Mouse (Mus musculus) ES-CJ7 (cell line): ENCODE data around the gene Iqsec1.

ENCODE experiments used
- DNase-seq: peaks from one replicate; pipeline ENCODE4 v3.0.0; 2011; ENCODE audit warnings: low read depth, low spot score

Gene Iqsec1

DNA sequence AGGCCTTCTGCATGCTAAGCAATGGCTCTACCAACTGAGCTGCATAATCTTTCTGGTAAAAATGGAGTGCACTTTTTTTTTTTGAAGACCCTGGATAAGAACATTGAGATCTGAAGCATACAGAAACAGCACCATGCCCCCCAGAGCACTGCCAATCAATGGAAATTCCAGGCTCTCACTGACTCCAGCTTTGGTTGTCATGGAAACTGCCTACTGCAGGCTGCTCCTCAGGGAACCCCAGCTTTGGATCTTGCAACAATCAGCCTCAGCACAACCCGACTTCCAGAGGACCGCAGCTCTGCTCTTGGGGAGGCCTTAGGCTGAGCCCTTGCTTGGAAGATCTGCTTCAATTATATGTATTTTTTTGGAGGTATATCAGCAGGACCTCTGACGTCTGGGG is 201.9 kb downstream of the Iqsec1 start:
- DNase-seq = no peak

DNA sequence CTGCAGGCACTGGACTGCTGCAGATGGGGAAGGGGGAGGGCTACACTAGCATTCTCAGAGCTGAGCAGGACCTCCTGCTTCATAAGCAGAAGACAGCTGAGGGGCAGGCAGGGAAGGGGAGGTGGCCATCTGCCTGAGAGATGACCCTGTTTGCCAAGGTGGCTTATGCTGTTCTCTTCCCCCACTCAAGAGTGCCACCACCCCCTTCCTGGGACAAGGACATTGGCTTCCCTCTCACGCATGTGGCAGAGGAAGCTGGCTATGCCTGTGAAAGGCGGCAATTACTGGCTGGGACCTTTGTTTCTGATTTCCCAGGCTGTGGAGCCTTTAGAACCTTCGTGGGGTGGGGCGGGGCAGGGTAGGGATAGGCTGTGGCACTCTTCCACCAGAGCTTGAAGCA is 204.5 kb downstream of the Iqsec1 start:
- no peak for DNase-seq

DNA sequence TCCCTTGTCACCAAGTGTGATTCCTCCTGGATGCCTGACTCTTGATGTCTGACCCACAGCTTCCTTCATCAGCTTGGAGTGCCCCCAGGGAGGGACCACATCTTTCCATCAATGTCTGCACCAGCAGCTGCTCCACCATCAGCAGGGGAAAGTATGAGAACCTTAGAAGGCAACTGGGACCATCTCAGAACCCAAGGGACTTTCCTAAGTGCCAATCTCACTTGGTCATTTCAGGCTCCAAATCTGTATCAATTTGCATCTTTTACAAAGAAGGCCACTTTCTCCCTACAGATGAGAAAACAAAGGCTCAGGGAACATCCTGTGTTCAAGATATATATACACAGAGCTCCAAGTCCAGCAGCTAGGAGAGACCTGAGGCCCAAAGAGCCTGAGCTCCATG is 205.3 kb downstream of the Iqsec1 start:
- no peak for DNase-seq

DNA sequence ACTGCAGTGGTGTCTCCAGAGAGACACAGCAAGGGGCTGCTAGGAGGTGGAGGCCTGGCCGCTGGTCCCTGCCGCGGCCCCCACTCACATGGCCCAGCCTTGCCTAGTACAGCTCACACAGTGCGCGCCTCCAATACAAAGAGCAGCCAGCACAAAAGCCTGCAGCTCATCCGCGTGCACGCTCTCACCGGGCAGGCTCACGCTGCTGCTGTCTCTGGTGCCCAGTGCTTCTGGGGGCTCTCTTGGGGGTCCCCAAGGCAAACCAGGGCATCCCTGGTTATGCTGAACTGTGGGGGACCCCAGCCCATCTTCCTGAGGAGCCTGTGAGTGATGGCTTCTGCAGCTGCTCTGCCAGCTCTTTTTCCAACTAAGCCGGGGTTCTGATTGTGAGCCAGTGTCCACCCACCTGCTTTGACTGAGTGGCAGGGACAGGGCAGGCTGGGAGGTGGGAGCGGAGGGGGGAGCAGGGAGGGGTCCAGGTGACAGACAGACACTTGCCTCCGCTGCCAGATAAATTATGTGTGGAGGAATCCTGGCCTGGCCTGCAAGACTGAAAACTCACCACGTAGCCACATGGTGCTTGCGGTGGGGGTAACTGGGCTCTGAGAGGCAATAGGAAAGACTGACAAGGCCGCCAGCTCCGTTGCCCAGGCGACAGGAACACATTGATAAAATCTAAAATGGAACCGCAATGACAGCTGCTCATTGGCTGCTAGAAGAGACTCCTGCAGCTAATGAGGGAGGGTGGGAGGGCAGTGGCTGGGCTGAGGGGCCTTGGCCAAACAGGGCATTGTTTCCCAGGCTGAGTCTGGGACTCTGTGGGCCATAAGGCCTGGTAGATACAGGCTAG is 206.3 kb downstream of the Iqsec1 start:
- DNase-seq = no peak

DNA sequence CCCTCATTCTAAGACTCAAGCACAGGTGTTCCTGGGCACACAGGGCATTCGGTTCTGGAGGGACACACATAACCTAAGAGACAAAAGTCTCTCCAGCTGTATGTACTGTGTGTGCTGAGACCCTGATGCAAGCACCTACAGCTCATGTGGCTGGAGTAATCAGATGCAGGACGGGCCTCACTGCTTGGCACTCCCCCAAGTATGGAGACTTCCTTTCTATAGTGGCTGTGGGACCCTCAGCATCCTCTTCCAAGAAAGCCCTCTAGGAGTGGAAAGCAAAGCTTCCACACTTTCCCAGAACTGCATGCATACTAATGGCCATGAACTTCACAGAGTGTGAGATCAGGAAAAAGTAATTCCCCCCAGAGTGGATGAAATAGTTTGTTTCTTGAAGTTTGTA is 208.0 kb downstream of the Iqsec1 start:
- DNase-seq = no peak

DNA sequence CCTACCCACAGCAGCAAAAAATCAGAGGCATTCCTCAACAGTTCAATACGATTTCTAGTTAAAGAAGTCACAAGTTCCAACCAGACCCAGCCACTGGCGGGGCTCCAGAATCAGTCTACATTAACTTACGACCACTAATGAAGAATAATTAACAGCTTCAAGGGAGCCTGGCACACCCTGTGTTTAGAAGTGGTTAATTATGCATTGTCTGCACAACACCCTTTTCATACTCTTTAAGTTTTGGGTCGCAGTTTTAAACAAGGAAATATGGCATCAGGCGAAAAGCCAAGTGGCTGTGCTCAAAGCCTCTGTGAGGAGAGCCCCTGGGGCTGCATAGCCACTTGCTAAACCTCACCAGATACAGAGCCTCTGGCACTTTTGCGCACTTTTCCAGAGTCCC is 209.6 kb downstream of the Iqsec1 start:
- no peak for DNase-seq

DNA sequence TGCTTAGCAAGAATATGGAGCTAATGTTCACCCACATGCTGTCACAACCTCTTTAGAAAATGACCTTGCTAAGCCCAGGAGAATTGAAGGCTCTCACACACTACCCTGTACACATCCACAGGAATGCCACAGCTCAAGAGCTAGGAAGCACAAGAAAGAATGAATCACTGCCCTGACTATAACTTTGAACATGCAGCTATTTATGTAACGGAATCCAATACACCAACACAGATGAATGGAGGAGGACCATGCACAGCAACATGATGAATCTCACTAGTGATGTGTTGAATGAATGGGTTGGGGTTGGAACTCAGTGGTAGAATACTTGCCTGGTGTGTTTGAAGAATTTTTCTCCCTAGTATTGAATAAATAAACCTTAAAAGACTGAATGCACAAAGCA is 211.2 kb downstream of the Iqsec1 start:
- DNase-seq = no peak

DNA sequence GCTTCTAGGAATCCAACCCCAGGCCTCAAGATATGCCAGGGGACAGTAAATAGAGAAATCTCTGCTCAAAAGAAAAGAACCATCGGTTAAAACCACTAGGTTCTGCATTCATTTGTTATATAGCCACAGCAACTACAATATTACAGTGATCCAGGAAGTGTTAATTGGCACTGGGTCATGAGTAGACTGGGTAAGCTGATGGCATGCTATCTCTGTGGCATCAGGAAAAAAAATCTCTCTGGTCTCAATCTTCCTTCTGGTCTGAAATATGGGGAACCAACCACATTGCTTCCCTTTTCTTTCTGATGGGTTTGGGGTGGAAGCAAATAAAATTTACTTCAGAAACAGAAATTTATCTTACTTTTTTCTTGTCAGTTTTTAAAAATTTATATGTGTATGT is 212.9 kb downstream of the Iqsec1 start:
- DNase-seq = no peak

DNA sequence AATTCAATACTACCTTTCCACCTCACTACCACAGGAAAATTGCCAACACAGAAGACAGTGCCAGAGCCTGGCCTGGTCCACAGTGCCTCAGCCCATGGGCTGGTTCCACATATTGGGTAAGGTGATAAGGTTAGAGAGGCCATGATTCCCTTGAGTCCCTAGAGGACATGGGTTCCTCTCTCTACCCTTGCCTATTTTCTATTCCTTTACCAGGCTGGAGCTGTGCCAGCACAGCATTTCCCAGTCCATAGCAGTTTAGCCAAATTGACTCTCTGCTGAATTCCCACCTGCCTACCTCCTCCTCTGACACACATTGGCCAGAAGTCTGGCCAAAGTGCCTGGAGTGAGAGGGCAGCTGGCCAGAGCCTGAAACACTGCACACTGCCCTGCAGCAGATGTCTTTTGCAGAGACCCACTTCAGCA is 214.7 kb downstream of the Iqsec1 start:
- DNase-seq = no peak

DNA sequence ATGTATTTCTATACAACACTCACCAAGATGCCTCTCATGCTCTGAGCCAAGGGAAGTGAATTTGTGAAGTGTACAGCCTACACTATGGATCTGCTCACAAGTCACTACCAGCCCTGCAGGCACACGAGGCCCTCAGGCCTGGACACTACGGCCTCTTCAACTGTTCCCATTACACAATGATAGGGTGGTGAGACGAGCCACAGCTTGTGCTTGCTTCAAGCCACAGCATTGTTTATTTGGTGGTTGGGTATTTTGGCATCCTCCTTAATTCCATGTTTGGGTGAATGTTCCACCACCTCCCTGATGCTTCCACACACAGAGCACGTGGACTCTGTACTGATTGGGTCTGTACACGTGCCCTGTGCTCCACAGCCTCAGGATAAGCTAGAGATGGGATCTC is 216.4 kb downstream of the Iqsec1 start:
- no peak for DNase-seq

DNA sequence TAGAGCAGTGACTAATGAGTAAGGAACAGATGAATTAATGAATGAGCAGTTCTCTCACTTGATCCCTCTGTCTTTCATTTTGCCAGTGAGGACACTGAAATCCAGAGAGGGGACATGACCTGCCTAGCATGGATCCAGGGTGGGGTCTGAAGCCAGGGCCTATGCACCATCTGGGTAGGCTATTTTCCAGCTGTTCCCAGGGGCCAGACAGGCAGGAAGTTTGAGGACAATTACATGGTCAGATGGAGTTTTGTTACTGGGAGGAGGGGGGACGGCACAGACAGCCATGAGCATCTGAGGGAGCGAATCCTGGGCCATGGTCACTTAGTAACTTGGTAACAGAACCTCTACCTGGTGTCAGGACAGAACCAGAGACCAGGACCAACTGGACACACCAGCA is 220.0 kb downstream of the Iqsec1 start:
- DNase-seq = no peak

DNA sequence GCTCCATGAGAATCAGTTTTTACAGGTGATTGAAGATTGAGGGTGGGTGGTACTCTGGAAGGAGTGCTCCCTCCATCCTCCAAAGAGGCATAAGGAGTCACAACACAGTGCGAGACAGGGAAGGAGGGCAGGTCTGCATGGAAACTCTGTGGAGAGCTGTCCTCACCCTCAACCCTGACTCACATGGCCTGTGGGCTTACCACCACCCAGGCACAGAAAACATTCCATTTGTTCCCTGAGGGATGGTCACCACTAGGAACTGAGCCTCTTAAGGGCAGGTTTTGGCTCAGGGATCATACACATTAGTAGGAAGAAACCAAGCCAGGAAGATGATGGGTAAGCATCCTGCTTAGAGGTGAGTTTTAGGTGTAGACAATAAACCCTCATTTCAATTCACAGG is 220.6 kb downstream of the Iqsec1 start:
- DNase-seq = no peak

DNA sequence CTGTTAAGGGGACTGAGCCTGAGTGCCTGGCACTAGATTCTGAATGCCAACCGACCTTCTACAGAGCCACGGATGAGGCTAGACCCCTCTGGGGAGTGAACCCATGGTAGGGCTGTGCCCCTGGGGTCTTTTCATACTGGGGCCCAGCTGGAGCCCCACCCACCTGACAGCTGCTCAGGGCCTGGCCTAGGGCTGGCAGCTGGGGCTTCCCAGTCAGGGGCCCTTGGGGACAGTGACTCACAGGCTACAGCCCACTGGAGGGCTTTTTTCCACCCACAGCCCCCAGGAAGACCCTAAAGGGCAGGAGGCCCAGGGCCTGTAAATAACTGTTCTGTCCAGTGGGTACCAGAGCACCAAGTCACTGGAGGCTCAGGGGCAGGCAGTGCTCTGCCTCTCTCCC is 223.7 kb downstream of the Iqsec1 start:
- no peak for DNase-seq

DNA sequence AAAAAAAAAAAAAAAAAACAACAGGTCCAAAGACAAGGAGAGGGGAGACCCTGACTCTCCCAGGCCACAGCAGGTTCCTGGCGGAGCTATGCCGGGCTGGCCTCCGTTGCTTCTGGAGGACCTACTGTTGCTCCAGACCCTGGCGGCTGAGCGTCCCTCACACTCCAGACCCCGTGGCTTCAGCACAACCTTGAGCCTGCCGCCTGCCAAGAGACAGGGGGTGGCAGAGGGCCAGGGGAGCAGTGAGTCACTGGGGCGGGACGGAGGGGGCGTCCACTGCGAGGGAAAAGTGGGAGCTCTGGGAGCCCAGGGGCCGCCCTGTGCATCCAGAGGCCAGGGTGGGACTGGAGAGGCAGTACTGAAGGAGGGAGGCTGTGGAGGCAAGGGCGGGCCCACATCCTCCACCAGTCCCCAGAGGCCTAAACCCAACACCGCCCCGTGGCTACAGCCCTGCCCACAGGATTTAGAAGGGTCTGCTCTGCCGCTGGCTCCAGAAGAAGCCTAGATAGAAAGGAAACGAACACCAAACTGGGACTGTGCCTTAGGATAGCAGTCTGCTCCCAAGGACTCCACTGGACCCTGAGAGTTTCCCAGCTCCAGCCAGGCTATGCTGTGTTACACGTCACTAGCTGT is 224.4 kb downstream of the Iqsec1 start:
- peak; percentile 16 for DNase-seq

DNA sequence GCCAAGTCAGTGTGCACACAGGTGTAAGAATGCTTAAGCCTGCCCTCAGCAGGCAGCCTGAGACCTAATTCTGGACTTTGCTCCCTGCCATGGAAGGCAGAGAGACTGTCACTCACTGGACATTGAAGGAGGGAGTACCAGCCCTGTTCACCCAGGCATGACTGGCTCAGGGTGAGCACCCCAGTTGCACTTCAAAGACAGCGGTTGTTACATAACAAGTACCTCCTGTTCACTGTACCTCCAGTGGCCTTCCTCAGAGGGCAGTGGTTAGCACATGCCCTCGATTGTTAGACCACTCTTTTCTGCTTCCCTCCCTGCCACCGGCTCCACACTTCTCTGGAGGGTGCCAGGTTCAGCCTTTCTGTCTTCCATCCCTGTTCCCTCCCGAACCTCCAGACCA is 225.2 kb downstream of the Iqsec1 start:
- no peak for DNase-seq

DNA sequence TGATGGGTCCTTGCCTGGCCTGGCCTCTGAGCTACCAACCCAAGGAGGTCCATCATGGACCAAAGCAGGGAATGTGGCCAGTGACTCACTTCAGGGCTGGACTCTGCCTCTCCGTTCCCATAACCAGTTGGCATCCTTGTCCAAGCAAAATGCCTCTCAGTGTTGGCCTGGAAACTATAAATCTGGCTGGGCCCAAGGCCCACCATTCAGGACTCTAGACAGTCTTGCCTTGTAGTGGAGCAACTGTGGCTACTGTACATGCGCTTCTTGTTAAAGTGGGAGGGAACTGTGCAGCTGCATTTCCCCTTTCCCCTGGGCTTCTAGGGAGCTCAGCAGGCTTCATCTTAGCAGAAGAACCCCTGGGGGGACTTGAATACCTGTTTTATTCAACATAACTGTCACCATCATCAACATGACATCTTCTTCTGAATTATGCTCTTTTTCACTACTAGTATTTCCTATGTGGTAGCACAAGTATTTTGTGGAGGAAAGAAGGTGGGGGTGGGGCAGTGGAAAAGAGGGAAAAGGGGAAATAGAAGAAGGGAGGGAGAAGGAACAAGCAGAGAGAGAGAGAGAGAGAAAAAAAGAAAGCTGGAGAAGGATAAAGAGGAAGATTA is 226.3 kb downstream of the Iqsec1 start:
- DNase-seq = no peak

DNA sequence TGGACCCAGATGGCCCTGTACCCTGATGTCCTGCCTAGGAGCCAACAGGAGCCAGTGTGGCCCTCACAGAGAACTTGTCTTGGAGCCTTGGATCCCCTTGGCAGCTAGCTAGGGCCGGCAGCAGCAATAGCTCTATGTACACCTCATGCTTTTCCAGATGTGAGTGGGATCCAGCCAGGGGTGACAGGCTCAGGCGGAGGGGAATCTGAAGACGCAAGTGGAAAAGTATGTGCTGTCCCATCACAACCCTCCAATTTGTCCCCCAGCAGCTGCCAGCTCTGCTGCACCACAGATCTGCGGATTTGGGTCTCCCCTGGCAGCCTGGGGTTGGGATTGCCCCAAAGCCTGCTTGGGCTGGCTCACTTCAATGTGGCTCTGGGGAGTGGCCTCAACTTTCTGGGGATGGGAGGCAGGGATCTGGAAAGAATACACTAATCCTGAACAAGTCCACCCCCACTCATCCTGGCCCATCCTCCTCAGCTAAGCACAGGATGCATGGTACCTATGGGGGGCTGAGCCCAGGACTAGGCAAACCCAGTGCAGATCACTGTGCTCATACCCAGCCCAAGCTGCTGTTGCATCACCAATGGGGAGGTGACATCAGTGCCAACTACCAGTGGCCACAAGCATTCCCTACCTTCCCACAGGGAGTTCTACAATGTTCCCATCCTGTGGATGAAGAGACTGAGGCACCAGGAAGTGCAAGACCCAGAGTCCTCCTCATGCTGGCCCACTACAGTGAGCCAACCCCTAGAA is 227.0 kb downstream of the Iqsec1 start:
- no peak for DNase-seq

DNA sequence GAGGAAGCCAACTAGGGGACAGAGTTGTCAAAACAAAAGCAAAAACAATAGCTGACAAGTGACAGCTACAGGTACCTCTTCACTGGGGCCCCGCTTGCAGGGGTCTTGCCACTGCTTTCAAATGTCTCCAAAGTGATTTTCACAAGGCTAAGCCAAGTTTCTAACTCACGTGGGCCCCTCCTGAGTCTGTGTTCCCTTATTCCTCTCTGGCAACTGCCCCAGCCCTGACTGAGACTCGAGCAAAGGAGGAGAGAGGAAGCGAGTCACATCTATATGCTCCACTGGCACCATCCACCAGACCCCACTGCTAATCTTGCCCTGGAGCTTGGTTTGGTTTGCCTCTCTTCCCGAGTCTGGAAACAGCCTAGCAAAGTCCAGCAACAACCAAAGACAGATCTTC is 227.6 kb downstream of the Iqsec1 start:
- DNase-seq = no peak

DNA sequence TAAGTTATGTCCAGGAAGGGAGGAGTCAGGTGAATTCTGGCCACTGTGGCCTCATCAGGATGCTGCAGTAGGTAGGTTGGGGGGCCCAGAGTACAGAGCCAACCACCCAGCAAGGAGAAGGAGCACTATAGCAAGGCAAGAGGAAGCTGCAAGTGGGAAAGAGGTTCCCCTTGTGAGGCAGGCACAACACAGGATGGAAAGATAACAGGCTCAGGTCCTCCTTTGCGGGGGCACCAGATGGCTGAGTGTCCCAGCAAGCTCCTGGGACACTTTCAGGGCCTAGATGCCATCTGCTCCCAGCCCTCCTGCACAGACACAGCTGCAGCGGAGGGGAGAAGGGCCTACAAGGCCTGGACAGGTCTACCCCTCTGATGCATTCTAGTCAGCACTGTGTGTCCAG is 228.7 kb downstream of the Iqsec1 start:
- no peak for DNase-seq

DNA sequence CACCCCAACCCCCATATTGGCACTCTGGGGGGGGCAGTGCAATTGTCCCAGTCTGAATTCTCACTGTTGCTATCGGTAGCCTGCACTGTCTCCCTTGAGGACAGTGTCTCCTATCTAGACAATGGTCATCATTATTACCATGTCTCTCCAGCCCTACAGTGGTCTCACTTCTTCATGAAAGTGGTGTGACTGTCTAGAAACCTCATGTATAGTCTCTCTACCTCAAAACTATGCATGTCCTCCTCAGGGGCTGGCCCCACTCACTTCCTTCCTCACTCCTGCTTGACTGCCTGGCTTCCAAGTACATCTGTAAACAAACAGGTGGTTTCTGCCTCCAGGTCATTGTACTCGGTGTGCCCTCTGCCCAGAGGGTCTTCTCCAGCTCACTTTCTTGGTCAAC is 230.3 kb downstream of the Iqsec1 start:
- no peak for DNase-seq

DNA sequence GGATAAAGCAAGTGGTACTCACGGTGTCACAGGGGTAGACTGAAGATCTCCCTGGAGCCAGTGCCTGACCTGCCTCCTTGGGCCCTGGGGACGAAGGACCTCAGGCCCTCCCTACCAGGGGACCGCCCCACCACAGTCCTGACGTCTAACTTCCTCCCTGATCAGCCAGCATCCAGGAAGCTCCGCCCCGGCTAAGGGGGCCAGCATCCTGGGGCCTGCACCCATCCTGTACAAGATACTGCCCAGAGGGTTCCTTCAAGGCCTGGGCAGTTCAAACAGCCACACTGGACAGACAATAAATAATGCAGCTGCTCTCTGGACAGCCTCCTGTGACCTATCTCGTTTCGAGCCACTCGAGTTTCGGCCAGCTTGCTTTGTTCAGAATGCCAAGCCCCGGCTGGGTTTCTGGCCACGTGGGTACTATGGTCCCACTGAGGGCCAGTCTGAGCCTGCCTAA is 231.0 kb downstream of the Iqsec1 start:
- DNase-seq = no peak

DNA sequence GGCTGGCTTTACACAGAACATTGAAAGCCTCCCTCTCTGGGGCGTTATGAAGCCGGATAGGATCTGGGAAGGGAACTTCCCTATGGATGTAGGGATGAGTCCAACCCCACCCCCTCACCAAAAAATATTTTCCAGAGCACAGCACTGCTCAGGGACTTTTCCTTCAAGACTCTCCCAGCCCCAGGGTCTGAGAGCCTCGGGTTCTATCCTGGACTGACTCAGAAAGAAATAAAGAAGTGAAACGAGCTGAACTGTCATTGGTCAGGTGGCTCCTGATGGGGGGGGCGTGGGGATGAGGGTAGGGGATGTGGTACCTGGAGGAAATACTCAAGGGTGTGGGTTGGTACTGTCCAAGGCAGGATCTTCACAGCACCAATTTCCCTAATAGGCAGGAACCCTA is 231.9 kb downstream of the Iqsec1 start:
- no peak for DNase-seq
